Mouse (Mus musculus): ENCODE results near the gene Gm5475.

- TF ChIP-seq CTCF (conservative IDR thresholded peaks at IDR 0.05; ENCODE audit: low read length) (no peak), POU5F1 (IDR thresholded peaks at IDR 0.05; ENCODE audit: borderline replicate concordance, low read length) (no peak)
These were observed 24.9 kb downstream of the Gm5475 start for GRCm38 (mm10) chr15:100446887-100447286.

Measured in E14TG2a.4 (cell line).